Mouse (Mus musculus): ENCODE results near the gene Gm2a.
"Not testable (repeated sequence)": the region's sequence is repeated elsewhere in the genome, so short reads cannot be mapped to it uniquely, and the experiment has no call there.

Gene Gm2a

DNA sequence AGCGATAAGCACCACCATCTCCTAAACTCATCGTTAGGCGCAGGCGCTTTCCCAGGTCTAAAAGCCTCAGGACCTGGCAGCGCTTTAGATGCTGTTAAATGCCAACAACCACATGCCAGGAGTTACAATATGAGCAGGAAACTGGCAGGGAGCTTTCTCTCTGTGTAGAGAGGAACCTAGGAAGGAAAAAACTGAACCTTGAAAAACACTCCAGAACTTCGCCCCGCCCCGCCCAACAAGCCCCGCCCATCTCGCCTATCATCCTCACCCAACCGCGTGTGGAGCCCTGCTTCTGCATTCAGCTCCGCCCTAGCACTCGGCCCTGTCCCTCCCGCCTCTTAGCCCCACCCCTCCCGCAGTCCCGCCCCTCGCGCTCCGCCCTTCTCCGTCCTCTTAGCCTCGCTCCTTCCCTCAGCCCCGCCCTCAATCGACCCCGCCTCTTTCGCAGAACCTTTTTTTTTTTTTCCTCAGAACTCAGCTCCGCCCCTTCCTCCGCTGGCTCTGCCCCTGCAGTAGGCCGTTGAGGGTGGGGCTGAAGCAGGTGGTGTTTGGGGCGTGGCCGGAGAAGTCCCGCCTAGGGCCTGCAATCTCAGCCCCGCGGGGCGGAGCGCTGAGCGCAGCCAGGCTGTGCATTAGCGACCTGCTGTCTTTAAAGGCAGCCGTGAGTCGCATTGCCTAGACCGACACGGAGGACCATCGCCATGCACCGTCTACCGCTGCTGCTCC is at the start of gene Gm2a:
TSS of gene Gm2a (plus strand) at position 653 of the 726 bp plus-strand sequence.
- DNase-seq (ENCODE audit: low spot score), result peak; percentile 93

DNA sequence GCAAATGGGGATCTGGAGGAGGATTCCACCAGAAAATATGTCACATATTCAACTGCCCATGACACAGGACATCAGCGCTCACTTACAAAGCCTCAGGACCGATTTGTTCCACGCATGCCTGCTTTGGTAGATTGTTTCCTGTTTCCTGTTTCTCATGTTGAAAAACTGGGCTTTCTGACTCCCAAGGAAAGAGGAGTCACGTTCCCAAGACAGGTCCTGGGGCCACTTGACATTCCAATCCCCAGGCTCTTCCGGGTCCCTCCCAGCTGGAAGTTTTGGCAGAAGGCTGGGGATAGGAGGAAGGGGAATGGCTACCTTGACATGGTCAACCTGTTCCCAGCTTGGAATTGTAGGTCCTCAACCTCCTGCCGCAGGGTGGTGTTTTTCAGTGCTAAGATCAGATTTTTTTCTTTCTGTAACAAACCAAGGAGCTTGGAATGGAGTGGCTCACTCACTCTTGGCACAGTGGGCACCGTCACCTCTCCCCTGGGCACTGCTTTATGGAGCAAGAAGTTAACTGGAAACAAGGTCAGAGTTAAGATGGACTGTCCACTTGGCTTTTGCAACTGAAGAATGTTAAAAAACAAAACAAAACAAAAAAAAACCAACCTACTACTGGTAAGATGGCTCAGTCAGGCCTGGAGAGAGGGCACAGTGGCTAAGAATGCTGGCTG is 46.9 kb upstream of the Gm2a start:
- DNase-seq (ENCODE audit: low spot score), result no peak

DNA sequence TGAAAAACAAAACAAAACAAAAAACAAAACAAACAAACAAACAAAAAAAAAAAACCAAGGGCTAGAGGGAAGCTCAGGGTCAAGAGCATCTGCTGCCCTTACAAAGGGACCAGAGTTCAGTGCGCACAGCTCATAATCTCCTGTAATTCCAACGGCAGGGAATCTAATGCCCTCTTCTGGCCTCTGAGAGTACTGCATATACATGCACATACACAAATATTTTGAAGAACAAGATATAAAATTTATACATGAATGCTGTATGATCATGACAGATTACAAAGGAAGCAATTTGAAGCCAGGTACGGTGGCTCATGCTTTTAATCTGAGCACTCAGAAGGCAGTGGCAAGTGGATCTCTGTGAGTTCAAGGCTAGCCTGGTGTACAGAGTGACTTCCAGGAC is 40.4 kb upstream of the Gm2a start:
- no peak for DNase-seq (ENCODE audit: low spot score)

DNA sequence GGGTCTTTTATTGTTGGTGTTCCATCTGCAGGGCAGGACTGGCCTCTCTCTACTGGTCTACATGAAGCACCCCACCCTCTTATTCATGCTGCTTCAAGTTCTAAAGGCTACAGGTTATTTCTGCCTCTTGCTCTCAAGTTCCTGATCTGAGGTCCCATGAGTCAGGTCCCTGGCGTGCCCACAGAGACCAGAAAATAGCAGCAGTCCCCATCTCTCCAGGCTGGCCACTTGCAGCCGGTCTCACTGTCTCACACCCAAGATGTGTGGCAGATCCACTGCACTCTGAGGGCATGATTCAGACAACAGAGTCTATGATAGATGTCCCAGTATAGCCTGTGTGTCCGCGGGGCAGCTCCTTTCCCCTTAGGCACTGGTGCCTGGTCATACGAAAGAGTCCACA is 37.1 kb upstream of the Gm2a start:
- no peak for DNase-seq (ENCODE audit: low spot score)

DNA sequence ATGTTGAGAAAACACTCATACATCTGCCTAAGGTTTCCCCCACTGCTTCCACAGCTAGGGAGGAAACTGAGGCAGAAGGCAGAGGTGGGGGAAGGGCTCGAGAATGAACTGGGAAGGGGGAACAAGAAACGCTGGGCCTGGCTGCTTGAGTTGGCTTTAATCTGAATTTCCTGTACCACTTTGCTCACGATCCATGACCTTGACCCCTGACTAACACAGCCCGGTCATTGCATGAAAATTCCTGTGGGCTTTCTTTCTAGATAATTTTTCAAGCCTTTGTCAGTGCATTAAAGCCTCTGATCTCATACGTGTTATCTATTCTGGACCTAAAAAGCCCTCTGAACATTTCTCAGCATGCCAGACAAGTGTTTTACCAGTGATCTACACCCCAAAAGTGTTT is 35.1 kb upstream of the Gm2a start:
- DNase-seq (ENCODE audit: low spot score), result no peak

DNA sequence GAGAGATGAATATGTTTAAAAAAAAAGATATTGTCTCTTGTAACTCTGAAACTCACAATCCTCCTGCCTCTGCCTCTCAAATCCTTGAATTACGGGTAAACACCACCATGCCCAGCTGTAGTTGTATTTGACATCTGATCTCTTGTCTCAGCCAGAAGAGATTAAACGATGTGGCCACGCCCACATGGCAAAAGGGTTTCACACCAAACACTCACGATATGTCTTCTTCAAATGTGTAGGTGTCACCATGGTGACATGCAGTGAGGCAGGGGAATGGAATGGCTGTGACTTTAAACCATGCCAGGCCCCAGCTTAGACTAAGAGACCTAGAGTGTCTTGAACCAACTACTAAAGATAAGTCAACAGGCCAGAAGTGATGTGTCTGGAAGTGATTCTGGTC is 31.0 kb upstream of the Gm2a start:
- no peak for DNase-seq (ENCODE audit: low spot score)

DNA sequence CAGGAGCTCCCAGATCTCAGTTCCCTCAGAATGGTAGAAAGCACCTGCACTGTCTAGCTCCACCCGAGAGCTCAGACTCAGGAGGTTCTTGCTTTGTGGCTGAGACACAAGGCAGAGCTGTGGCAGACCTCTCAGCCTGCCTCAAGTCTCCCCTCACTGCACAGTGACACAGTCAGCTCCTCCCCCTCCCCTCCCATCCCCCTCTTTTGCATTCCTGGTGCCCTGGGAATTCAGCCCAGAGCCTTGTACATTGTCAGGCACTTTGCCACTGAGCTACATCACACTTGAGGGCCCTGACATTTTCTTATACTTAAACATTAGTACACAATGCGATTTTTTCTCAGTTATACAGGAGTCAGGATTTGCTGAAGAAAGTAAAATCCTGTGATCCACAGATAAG is 28.9 kb upstream of the Gm2a start:
- no peak for DNase-seq (ENCODE audit: low spot score)

DNA sequence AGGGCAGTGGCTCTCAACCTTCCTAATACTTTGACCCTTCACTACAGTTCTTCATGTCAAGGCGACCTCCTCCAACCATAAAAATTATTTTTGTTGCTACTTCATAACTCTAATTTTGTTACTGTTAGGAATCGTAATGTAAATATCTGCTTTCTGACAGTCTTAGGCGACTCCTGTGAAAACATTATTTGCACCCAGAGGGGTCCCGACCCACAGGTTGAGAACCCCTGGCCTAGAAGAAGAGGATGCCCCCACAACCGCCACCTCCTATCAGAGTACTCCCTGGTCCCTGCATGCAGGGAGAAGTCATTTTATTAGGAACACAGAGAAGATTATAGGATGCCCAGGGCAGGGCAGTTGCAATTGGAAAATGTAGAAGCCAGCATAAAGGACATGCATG is 26.6 kb upstream of the Gm2a start:
- no peak for DNase-seq (ENCODE audit: low spot score)

DNA sequence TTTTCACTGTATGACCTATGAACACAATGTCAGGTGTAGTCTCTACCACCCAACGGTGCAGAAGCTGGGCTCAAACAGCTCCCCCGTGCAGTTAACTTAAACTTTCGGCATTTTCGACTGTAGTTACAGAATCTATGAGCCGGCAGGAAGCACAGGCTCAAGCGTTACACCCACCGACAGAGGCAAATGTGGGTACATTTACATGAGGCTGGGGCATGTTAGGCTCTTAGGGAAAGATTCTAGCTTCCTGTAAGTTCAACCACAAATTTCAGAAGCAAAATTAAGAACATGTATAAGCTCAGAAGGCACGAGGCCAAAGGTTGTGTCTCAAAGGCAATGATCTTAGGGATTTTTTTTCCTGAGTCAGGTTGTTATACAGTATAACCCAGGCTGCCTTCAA is 25.4 kb upstream of the Gm2a start:
- no peak for DNase-seq (ENCODE audit: low spot score)

DNA sequence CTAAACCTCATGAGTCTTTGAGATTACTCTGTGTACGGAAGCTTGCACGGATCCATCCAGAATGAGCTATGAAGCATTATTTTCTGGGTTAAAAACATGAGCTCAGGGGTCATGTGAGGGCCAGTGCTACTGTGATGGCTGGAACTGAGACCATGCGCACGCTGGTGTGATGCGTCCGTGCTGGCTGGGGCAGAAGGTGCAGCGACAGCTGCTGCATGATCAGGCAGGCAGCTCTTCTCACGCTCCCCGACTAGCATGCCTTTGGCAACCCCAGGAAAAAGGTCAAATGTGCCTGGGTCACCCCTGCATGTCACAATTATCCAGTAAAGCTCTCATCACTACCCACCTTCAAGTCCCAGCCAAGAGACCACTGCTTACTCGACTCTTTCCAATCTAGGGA is 24.7 kb upstream of the Gm2a start:
- DNase-seq (ENCODE audit: low spot score), result no peak

DNA sequence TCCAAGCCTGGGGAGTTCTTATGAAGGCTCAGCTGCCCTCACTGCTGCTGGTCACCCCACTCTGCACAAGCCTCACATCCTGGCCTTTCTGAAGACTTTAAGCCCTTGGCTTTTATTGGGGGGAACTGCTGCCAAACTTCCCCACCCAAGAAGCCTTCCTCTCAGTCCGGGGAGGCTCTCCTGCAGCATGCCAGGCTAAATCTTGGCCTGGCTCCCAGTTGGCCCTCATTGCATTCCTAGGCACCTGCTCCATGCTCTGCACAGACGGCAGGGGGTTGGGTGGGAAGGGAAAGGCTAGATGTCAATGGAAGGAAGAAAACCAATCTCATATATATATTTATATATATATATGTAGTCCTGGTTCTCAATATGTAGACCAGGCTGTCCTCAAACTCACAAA is 22.3 kb upstream of the Gm2a start:
- no peak for DNase-seq (ENCODE audit: low spot score)

DNA sequence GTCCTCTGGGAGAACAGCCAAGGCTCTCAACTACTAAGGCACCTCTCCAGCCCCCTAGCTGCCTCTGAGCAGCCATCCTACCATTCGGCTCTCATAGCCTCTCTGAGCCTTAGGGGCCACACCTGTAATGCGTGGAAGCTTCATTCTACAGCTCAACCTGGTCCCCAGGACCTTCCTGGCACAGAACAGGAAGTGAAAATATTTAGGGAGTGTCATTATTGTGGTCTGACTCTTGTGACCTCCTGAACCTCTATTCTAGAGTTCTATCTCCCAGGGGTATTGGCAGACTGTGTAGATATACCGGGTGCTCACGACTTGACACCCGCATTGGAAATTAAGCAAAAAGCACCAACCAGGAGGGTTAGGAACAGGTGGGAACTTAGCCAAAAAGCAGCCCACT is 21.7 kb upstream of the Gm2a start:
- DNase-seq (ENCODE audit: low spot score), result no peak

DNA sequence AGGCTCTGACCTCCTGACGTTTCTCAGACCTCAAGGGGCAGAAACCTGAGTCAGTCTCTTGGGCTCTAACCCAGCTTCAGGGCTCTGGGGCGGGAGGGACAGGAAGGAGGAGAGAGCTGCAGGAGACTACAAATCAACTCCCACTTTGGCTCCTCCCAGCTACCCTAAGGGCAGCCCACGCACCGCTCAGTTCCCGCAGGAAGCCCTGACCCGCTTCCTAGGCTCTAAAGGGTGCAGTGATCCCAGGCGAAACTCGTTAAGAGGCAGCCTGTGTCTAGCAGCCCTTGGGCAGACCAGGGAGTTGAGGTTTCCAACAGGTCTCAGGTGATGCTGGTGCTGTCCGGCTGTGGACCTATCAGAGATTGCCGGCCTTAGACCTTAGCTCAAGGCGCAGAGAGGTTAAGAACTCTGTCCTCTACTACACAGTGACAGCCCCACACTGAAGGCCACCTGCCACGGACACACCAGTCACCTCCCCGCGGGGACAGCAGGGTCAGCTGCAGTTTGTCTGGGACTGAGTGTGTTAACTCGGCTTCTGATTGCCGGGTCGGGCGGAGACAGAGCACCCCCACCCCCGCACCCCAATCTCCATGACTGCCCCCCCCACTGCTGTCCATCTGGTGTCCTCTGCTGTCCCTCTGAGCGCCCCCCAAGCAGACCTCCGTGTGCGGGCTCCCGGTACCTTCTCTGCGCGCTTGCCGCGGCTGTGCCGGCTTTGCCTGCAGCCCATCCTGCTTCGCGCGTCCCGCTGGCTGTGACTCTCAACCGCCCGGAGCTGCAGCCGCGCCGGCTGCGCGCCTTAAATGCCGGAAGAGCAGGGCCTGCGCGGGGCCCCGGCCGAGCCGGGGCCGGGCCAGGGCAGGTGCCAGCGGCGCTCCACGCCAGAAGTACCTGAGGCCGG is 20.3 kb upstream of the Gm2a start, which contains the start of gene Ccdc69:
TSS of gene Ccdc69 (minus strand) at position 801 of the 901 bp plus-strand sequence.
- no peak for DNase-seq (ENCODE audit: low spot score)

DNA sequence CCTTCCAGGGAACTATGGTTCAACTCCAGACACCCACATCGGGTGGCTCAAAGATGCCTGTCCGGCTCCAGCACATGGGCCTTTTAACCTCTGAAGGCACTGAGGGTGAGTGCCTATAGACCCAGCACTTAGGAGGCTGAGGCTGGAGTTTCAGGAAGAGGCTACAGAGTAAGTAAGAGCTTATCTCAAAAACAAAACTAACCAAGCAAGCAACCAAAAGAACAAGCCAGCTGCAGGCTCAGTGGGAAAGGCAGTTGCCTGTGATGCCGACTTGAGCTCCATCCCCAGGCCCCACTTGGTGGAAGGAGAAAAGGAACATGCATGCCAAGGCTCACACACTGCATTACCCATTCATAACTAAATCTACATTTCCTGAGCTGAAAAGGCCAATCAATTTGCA is 19.4 kb upstream of the Gm2a start:
- DNase-seq (ENCODE audit: low spot score), result no peak

DNA sequence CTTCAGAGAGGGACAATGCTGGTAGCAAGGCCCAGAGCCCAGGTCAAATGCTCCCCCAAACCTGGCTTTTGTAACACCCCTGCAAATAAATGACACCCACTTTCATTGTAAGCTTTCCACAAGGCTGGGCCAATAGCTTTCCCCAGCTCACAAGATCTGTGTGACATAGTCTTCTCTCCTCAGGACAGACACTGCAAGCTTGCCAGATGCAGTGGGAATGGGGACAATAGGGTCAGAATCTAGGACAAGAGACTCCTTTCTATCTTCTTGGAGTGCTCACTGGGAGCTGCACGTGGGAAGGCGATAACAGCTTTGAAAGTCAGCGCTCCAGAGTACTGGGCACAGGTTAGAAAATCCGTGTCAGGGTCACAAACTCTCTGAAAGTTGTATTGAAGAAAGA is 18.7 kb upstream of the Gm2a start:
- DNase-seq (ENCODE audit: low spot score), result no peak

DNA sequence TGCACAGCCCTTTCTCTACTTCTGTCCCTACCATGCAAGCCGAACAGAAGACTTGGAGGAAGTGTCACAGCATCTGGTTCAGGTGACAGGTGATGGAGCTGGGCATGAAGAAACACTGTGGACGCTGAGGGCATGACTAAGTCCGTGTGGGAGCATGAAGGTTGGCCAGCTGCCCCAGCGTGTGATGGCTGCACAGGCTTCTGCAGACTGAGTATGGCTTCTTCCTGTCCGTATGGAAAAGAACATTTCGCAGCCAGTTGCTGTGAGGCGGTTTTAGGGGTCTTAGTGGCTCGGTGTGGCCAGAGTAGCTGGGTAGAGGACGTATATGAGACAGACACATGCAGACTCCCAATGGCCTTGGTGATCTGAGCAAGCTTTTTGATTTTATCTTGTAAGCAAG is 16.7 kb upstream of the Gm2a start:
- no peak for DNase-seq (ENCODE audit: low spot score)

DNA sequence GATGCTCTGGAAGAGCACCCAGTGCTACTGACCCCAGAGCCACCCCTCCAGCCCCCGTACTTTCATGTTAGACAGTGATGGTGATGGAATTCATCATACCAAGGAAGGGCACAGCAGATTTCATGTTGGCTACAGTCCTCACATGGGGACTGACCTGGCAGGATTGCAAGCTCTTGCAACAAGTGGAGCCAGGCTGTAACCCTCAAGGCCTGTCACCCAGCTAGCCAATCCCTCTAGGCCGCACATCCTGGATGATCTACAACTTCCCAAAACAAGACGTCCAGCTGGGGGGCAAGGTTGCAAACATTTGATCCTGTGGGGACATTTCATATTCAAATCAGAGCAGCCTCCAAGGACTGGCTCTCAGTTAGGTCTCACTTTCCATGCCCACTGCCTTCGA is 13.3 kb upstream of the Gm2a start:
- no peak for DNase-seq (ENCODE audit: low spot score)

DNA sequence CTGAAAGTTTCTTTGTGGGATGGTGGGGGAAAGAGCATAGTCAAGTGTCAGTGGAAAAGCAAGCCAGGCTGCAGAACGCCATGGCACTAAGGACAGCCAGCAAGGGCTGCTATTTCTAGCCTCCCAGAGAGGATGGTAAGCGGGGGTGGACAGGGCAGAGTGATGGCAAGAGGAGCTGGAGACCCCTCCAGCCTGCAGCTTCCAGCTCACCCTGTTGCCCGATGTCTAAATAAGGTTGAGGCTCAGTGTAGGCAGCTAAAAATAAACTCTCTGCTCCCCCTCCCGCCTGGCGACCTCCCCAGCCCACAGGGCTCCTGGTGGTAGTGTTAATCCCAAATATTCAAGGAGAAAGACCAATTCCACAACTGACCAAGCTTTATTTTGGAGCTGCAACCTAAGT is 12.5 kb upstream of the Gm2a start:
- DNase-seq (ENCODE audit: low spot score), result no peak

DNA sequence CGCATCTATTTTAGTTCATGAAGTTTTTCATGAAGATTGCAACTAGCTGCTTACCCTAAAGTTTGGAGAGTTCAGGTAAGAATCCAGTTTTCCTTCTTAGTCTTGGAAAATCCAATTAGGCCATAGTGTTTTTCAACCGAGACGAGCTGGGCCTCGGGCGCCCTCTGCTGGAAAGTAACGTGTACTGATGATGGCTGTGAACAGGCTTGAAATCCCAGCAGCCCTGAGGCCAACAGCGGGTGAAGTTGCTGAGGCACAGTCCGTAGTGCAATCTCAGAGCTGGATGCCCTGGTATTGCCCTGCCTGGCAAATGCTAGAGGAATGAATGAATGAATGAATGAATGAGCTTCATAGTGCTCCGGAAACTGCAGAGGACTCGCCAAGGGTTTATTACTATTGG is 10.9 kb upstream of the Gm2a start:
- DNase-seq (ENCODE audit: low spot score), result peak; percentile 51

DNA sequence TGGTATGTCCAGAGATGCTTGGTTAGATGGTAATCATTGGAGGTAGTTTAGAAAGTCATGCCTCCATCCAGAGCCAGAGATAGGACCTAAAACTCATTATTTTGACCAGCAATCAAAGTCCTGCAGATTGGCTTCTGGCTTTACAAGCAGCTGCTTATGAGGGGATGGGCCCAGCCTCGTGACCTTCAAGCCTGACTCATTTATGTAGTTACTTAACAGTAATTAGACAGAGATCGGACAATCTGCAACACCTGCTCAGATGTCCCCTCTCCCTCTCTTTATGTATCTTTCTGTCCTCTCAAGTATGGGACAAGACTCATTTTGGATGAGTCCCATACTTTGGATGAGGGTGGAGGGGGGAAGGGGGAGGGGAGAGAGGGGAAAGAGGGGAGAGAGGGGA is 8.0 kb upstream of the Gm2a start:
- DNase-seq (ENCODE audit: low spot score), result no peak

DNA sequence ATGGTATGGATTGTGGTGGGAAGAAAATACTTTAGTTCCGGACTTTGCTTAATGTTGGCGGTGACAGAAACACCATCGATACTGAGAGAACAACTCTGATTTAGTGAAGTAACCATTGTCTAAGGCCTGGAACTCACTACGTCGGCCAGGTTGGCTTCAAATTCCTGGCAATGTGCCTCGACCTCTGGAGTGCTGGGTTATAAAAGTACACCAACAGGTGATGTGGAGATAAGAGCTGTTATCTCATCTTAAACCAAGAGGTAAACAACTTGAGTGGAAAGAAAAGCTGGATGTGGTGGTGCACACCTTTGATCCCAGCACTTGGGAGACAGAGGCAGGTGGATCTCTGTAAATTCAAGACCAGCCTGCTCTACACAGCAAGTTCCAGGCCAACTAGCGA is 4.8 kb upstream of the Gm2a start:
- no peak for DNase-seq (ENCODE audit: low spot score)

DNA sequence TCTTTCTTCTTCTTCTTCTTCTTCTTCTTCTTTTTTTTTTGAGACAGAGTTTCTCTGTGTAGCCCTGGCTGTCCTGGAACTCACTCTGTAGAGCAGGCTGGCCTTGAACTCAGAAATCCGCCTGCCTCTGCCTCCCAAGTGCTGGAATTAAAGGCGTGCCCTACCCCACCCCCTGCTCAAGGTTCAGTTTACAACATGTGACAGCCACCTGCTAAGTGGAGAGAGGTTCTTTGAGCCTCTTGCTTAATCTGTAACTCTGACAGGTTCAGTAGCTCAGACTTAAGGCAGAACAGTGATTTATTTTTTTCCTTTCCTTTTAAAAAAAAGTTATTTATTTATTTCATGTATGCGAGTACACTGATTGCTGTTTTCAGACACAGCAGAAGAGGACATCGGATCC is 1.6 kb upstream of the Gm2a start:
- not testable (repeated sequence) for DNase-seq (ENCODE audit: low spot score)
